Mouse (Mus musculus) gastrocnemius, postnatal 4 days (tissue): ENCODE results near the gene Ndufaf2. TPM values are rescaled to one million over a fixed set of nuclear protein-coding genes. Genes with fewer than 3 reads are reported as not detected.
A peak's percentile ranks its signal among the peaks of the same experiment; 100 is the strongest.

Source experiments
- DNase-seq, 2 experiments: peaks; one replicate each; pipeline ENCODE4 v3.0.0; 2021 to 2022; ENCODE audit warnings: low spot score in 2 of 2, mixed read lengths in 2 of 2
- total RNA-seq, 2 experiments: library from RNA; stranded (reverse); gene quantifications; 2 replicates each; pipeline ENCODE4 v1.2.3; 2021

Ndufaf2 gene
- total RNA-seq, 2 experiments from 2014 or later: 16.5 to 17.4 TPM

DNA sequence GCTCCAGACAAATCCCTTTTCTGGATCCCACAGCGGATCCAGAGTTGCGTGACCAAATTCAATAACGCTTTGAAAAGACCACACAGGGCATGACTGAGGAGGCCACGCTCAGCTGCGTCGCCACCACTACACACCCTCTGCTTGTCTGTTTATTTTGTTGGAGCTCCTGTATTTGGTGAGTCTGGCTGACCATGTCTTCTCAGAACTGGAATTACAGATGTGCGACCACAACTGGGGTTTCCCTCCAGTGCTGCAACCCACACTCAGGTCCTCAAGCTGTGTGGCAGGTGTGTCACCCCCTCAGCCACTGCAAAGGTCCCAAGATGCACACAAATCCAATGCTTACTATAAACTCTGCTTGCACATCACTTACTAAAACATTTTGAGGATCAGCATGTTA, 66.1 kb downstream of the Ndufaf2 start:
- DNase-seq: no peak

DNA sequence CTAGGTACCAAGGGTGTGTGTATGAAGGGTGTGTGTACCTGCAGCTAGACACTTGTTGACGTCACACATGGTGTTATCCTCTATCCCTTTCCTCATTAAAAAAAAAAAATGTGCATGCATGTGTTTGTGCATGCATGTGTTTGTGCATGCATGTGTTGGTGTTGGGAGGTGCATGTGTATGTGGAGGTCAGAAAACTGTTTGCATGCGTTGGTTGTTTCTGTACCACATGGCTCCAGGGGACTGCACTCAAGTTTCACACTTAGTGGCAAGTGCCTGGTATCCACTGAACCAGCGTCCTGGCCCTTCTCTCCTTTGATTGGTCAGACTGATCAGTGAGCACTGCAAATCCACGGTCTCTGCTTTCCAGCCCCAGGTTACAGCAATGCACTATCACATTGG, 71.7 kb downstream of the Ndufaf2 start:
- DNase-seq: no peak

DNA sequence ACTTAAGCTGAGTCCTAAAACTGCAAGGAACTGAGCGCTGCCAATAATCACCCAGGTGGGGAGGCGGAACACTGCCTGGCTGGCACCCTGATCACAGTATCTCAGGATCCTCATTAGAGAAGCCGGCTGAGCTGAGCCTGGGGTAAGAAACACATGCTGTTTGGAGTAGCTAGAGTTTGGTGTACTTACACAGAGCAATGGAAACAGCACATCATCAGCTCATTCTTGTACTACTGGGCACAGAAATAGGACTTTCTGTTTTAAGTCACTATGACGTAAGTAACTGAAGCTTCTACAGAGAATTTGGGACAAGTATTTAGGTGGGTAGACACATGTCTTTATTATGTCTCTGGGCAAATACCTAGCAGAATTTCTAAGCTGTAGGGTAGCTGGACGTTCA, 72.4 kb downstream of the Ndufaf2 start:
- no peak for DNase-seq

DNA sequence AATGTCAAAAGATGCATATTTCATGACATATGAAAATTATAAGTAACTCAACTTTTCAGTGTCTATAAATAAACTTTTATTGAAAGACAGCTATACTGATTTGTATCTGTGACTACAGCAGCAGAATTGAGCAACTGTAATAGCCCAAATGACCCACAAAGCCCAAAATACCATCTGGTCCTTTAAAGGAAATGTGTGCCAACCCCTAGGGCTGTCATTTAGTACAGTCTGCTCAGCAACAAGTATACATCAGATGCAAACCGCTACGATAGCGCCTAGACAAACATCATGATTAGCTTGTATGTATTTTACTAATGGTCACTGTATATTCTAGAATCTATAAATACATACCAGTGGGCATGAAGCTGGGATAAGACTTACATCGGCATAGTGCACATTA, 74.3 kb downstream of the Ndufaf2 start:
- DNase-seq: no peak

DNA sequence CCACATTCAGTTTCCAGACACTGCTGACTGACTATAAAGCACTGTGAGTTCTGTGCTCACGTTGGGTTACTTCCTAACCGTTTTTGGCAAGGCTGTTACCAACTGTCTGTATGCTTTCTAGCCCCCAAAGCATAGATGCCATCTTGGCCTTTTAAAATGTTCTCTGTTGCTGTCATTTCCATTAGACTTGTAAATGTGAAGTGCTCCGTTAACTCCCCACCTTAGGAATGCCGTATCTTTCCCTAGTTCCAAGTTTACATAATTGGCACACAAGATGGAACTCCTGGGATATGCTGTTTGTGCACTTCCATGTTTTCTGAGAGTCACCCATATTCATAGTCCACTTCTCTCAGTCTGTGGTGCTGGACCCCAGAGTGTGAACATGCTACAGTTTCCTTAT, 80.5 kb downstream of the Ndufaf2 start:
- DNase-seq: no peak

DNA sequence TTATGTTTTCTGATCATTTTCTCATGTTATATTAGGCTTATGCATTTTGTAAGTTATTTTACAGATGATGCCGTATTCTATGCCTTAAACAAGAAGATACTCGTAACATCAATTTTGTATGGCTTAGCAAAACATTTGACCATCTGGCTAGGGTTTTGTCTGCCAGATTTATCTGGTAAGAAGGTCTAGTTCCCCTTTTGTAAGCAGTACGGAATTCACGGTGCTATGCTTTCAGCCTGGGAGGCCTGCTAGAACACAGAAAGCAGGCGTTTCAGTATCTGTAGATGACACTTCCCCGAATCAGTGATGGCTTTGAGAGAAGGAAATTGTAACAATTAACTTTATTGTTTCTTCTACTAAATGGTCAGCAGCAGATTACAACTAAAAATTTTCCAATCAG, 80.9 kb downstream of the Ndufaf2 start:
- no peak for DNase-seq

DNA sequence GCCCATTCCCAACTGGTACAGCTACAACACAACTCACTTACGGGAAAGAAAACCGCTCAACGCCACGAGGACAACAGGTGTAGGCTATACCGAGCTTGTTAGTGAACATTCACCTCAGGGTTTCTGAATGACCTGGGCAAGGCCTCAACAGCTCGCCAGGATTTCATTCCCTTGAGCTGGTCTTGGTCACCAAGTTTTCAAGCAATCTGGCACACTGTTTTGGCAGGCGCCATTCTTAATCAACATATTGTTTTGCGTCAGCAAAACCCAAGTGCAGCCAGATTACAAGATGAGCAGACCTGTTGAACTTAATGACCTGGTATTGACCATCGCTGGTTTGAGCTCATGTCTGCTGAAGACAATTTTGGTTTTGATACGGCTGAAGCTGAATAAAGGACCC, 88.3 kb downstream of the Ndufaf2 start:
- DNase-seq: no peak

DNA sequence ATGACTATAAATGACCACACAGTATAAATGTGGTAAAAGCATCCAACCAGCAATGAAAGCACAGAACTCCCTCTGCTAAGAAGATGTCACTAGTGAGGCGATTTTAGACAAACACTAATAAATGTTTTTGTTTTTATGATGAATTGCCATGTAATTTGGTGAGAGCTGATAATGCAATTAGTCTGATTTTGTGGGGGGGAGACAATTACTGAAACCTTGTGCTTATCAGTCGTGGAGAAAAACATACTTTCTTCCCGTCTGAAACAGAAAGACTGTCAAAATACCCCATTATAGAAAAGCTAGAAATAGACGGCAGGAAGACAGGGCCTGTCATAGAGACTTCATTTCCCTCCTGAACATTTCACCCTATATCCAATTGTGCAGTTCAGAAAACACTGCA, 89.3 kb downstream of the Ndufaf2 start:
- no peak for DNase-seq

DNA sequence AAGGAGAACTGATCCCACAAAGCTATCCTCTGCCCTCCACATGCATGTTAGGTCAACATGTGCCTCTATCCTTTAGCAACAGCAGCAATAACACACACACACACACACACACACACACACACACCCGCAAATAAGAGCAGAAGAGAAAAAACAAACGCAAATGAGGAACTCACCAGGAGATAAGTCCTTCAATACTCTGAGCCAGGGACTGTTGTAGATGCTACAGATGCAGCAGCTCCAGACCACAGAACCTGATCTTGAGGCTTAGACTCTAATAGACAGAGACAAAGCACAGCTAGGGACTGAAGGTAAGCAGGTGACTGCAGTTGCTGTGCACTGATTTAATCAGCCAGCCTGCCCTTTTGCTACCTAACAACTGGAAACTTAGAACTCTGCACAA, 92.4 kb downstream of the Ndufaf2 start:
- no peak for DNase-seq

DNA sequence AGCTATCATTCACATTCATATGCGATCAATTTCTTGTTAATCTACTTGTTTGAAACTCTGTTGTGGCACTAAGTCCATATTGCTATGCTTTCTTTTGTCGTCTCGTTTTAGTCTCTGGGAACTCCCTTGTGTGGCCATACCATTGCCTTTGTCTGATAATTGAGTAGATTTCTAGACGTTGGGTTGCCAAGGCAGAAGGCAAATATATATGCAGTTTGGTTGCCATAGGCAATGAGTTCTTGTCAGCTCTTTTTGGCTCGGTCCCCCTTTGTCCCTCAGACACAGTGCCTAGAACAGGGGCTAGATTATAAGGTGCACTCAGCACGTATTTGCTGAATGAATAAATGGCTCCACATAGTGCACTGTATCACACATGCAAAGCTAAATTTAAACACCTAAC, 94.1 kb downstream of the Ndufaf2 start:
- DNase-seq: no peak

DNA sequence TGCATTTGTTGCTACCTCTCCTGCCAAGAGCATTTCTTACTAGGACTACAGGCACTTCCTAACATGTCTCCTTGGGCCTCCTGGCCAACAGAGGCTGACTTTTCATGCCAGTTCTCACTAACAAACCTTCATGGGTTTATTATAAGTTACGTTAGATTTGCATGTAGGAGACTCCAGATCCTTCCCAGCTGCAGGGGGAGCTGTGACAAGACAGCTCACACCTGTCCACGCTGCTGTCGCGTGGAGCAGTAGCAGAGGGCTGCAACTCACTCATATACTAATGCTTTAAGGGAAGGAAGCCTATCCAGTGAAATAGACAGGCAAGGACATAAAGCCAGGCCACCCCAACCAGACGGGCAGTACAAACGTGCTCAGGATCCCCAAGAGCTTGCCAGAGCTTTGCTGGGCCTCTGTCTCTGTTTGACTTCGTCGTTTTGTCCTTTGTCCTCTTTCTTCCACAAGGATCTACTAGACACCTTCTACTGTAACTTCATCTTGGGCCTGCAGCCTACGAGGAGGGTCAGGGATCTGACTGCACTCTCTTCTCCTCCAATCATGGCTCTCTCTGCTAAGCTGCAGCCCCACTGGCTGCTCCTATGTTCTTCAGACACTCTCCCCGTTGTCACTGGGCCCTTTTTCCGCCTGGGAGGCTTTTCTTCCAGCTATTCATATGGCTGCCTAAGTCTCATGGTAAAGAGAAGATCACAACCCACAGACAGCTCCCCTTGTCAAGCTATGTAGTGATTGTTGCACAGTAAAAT, 94.9 kb downstream of the Ndufaf2 start:
- no peak for DNase-seq

DNA sequence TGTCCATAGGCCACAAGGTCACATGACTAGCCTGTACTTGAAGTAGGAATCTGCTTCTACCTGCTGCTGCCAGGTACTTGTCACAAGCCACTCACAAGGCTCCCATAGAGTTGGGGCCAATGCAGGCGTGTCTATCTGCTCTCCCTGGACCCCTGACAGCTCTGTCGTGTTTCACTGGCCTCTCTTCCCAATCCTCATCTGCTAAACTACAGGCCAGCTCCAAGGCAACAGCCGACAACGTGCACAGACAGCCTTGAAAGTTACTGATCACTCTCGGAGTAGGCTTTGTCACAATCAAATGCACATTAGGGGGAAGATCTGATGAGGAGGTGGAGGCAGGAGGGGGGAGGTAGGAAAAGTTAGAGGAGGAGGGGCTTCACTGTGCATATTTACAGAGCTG, 95.5 kb downstream of the Ndufaf2 start:
- DNase-seq: no peak

DNA sequence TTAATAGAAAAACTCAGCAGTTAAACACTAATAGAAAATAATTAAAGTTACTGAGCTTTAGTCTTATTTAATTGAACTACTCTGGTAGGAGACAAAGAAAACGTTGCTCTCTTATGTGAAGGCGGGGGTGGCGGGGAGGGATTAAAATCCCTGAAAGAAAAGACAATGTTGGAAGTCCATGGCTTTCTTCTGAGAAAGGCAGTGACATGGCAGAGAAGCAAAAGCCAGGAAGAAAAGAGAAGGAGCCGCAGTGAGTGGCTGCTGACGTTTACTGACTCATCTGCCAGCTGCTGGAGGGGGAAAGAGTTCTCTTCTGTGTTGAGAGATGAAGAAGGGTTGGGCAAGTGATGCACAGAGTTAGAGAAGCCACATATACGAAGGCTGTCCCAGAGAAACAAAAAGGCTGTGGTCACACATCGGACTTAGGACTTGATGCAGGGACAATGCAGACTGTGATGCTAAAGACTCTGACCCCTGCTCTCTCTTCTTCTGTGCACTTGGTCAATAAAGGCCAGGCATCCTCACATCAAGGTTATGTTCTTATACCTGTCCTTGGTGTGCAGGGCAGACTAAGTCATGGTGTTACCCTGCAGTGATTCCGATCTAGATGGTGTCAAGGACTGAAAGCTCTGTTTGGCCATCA, 97.4 kb downstream of the Ndufaf2 start:
- no peak for DNase-seq

DNA sequence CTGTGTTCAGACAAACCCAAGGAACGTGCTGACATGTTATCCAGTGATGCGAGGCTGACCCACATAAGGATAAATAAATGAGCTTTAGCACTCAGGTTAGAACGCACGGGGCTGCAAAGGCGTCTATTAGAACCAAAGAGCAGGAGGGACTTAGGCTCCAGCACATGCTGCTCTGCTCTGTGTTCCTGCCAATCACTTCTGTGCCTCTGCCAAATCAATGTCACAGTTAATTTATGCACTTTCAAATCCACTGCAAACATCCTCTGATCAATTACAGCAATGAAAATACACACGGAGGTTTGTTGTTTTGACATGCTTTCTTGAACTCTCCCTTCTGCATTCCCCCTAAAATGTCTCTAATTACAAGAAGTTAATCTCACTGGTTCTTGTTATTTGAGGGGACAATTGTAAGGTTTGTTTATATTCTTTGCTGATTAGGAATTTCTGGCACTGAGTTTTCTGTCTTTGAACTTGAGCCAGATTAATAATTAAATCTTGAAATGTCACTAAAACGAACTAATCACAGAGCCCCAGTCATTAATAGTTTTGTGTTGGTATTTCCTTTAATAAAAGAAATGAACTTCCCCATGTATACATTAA, 98.0 kb downstream of the Ndufaf2 start:
- DNase-seq: no peak

DNA sequence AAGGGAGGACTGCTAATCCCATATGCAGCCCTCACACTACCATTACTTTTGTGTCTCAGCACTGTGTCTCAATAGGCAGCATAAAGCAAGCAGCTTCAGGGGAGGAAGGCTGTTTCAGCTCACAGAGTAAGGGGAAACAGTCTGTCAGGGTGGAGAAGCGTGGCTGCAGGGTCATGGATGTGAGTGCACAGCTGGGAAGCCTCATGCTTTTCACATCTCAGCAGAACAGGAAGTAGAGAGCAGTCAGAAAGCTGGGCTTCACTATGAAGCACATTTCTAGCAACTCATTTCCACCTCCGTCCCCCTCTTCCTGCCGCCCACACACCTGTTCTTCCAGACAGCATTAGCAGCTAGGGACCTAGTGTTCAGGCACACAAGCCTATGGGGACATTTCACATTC, 101.5 kb downstream of the Ndufaf2 start:
- DNase-seq: no peak

DNA sequence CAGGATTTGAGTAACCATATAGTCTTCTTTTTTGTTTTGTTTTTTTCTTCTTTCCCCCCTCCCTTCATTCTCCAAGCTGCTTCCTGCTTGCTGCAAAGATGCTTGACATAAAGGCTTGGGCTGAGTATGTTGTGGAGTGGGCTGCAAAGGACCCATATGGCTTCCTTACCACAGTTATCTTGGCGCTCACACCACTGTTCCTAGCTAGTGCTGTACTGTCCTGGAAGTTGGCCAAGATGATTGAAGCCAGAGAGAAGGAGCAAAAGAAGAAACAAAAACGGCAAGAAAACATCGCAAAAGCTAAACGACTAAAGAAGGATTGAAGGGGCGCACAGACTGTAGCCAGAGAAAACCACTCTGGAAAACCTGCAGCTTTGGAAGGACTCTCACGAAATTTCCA, 111.1 kb downstream of the Ndufaf2 start:
- no peak for DNase-seq

DNA sequence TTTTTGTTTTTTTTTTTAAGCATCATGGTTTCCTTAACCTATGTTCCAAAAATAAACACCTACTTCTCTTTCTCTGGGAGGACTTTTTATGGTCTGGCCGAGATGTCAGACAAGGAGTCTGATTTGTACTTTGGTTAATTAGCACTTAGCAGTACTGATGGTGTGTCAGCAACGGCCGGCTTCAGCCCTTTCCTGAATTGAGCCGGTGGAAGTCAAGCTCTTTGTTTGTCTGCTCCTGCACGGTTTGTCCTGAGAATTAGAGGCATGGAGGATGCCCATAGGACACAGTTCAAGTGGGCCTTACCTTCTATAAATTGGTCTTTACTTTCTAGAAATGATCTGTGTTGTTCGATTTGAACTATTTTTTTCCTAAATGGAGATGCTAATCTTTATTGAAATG, 111.5 kb downstream of the Ndufaf2 start:
- DNase-seq: no peak

DNA sequence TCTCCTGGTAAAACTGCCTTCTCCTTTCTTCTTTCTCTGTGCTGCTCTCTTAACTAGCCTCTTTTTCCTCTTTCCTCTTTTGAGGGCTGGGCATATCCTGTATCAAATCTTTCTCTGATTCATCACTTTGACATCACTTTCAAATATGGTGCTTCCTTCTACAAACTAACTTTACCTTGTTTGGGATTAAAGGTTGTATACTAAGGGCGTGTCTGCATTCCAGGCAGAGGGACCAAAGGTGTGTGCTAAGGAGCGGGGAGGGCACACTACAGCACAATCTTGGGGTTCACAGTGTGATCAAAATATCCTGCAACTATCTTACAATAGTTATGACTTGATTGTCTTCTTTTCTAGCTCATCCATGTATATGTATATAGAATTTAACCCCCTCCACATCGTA, 112.4 kb downstream of the Ndufaf2 start:
- no peak for DNase-seq

DNA sequence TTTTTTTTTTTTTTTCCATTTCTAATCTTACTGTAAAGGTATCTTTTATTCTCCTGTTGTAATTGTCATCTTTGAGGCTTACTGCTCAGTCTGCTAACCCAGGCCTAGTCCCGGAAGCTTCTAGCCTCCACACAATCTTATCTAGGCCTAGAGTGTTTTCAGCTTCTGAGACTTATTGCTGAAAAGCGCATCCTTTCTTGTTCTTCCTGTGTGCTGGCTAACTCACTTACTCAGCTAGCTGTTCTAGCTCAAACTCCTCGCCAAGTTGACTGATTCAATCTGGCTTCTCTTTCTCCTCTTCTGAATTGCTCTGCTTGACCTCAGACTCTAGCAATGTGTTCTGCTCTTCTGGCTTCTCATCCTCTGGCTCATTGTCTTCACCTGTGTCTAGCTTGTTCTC, 112.8 kb downstream of the Ndufaf2 start:
- DNase-seq: no peak

DNA sequence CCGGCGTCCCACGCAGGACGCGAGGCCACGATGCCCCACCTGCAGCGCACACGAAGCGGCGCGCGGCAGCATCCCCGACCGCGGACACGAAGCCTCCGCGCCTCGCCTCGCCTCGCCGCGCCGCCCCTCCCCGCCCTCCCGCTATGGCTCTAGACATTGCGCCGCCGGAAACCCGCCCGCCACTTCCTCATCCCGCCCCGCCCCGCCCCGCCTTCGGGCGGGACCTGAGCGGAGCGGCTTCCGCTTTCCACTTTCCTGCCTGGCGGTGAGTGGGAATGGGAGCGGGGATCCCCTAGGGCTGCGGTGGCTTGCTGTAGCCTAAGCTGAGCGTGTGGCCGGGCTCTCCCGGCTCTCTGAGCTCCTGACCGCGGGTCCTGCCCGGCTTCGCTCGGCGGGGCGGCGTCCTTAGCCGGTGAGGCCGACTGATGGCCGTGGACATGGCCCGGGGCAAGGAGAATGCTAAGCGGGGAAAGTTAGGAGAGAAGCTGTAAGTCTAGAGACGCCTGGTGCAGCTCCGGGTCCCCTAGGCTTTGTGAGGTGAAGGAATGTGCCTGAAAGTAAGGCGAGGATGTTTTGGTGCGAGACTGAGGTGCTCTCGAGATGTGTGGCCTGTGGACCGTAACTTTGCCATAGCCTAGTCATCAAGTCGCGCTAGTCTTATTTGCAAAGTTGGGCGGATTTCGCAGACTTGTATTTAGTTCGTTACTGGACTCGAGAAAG, 114.0 kb downstream of the Ndufaf2 start, which contains the start of gene Smim15:
TSS of gene Smim15 (plus strand) at position 225 of the 720 bp plus-strand sequence.
- DNase-seq: peak; percentile 77 to 91

DNA sequence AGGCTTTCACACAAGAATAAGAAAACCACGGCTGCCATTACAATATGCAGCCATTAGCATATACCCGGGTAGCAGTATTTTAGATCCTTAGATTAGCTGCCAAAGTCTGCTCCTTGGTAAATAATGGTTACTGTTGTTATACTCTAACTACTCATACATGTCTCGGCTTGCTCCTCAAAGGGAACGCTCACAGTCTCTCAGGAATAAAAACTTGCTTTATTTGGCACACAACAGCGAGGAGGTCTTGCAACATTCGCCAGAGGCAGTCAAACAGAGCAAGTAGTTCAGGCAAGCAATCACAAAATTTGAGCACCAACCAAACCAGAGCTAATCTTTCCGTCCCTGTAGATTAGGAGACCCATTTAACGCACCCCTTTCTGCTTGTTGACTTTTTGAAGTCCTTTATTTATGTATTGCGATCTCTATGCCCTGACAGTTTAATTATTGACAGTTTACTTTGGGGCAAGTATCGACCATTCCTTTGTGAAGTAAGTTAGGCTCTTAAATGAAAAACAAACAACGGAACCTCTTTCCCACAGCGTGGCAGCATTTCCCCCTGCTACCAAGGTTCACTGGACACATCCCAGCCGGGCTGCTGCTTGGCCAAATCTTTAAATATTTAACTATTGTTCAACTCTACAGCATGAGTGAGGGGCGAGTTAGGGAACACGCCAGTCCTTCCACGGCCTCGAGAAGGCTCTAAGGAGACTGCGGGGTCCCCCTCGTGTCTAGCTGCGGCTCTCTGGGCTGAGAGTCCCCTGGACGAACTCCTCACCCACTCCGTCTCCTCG, 114.8 kb downstream of the Ndufaf2 start:
- DNase-seq: peak in 1 of 2 experiments; percentile 13
